Mouse (Mus musculus): ENCODE data around the gene Srgap3.

DNA sequence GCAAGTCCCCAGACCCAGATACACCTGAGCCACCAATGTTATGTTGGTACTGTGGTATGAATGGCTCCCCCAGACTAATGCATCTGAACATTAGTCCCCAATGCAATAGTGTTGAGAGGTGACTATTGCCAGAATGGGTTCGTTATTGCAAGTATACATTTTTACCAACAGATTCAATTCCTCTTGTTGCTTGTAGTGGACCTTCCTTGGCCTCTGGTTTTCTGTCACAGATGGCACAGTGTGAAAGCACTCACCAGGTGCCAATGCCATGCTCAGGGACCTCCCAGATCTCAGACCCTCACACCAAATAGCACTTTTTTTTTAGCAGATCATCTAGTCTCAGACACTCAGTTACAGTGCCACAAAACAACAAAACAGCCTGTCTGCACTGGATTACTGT is 158.9 kb downstream of the Srgap3 start:
- no peak for TF ChIP-seq CTCF (IDR thresholded peaks at IDR 0.05; ENCODE audit: low read depth)
- TF ChIP-seq EP300 (IDR thresholded peaks at IDR 0.05; ENCODE audit: low read depth), result no peak

Measured in liver, postnatal 0 days (tissue).